Mouse (Mus musculus): ENCODE measurements at regions not wholly inside any gene's neighbourhood (a gene's known extent, or its start where the extent isn't known, plus 50 kb on each side); places are given as distances from the start of the nearest gene placed in this dataset.

DNA sequence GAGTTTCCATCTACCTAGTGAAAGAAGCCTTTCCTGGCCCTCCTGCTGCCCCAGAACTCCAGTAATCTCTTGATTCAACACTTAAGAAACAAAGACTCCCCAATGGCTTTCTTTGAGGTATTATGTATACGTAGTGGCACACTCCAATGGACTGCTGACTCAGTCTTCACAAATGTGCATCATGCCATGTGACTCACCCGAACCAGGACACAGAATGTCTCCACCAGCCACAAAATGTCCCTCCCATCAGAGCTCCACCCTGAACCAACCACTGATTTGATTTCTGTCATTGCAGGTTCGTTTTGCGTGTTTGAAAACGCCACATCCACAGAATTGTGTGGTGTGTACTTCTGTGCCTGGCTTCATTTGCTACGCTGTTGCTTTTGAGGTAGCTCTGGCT is 75.8 kb upstream of the Maf start:
- DNase-seq (ENCODE audit: low read depth, low spot score) = no peak
- H3K9me3 ChIP-seq (ENCODE audit: control insufficient read depth, insufficient read depth, low read depth, low read length) = no peaks in the 10 kb centered on the region
- TF ChIP-seq CHD2 (IDR thresholded peaks at IDR 0.05; ENCODE audit: low read depth, low read length) = no peak
- TF ChIP-seq ZNF384 (IDR thresholded peaks at IDR 0.05; ENCODE audit: low read depth, low read length) = no peak
- no peak for TF ChIP-seq HCFC1 (IDR thresholded peaks at IDR 0.05; ENCODE audit: borderline replicate concordance, insufficient read depth, low read length)
- TF ChIP-seq MAFK (IDR thresholded peaks at IDR 0.05; ENCODE audit: insufficient read depth, low read depth, low read length) = no peak
- TF ChIP-seq ZC3H11A (IDR thresholded peaks at IDR 0.05; ENCODE audit: borderline replicate concordance, low read depth, low read length) = no peak
- no peaks in the 10 kb centered on the region for H3K36me3 ChIP-seq (ENCODE audit: control insufficient read depth, insufficient read depth, low read length, poor library complexity, severe bottlenecking)
- H3K4me1 ChIP-seq (ENCODE audit: control insufficient read depth in 2 of 2, insufficient read depth in 2 of 2, low read length in 2 of 2, poor library complexity in 1 of 2) = no peaks in the 10 kb centered on the region
- no peak overlapping the region for H3K4me3 ChIP-seq (ENCODE audit: insufficient read depth in 1 of 2, low read depth in 1 of 2, low read length in 2 of 2, poor library complexity in 1 of 2, severe bottlenecking in 1 of 2)
- no peak overlapping the region for H3K9ac ChIP-seq (ENCODE audit: insufficient read depth, low read depth, low read length, poor library complexity, severe bottlenecking)
- no peak overlapping the region for H3K27ac ChIP-seq (ENCODE audit: insufficient read depth, low read depth, low read length, poor library complexity, severe bottlenecking)
- in situ Hi-C loops (cut with MboI; ENCODE audit: low sequenced_read_pairs in 2 of 2, unreplicated experiment in 2 of 2) = no loop called here

DNA sequence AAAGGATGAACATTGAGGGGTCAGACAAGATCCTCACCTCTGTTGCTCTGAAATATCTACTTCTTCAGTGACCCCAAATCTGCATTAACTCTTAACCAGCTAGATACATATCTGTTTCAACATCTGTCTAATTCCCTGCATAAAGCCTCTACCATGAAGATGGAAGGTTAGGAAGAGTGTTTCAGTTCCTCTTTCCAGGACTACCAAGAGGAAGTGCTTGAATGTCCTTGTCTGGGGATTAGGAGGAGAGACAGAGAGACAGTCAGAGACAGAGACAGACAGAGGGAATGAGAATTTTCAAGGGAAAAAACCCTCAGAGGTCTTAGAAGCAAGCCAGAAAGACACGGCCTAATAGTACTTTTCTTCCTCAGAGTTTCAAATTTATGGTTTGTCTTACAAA is 70.8 kb upstream of the Maf start:
- Histone ChIP-seq H3K4me3 (ENCODE audit: insufficient read depth in 1 of 2, low read depth in 1 of 2, low read length in 2 of 2, poor library complexity in 1 of 2, severe bottlenecking in 1 of 2) (no peak overlapping the region), H3K9me3 (ENCODE audit: control insufficient read depth, insufficient read depth, low read depth, low read length) (no peaks in the 10 kb centered on the region), H3K4me1 (ENCODE audit: control insufficient read depth in 2 of 2, insufficient read depth in 2 of 2, low read length in 2 of 2, poor library complexity in 1 of 2) (no peaks in the 10 kb centered on the region), H3K36me3 (ENCODE audit: control insufficient read depth, insufficient read depth, low read length, poor library complexity, severe bottlenecking) (no peaks in the 10 kb centered on the region), H3K27ac (ENCODE audit: insufficient read depth, low read depth, low read length, poor library complexity, severe bottlenecking) (no peak overlapping the region), H3K9ac (ENCODE audit: insufficient read depth, low read depth, low read length, poor library complexity, severe bottlenecking) (no peak overlapping the region)
- in situ Hi-C loops (cut with MboI; ENCODE audit: low sequenced_read_pairs in 2 of 2, unreplicated experiment in 2 of 2) = no loop called here
- TF ChIP-seq MAFK (IDR thresholded peaks at IDR 0.05; ENCODE audit: insufficient read depth, low read depth, low read length) = no peak
- TF ChIP-seq HCFC1 (IDR thresholded peaks at IDR 0.05; ENCODE audit: borderline replicate concordance, insufficient read depth, low read length) = no peak
- TF ChIP-seq ZC3H11A (IDR thresholded peaks at IDR 0.05; ENCODE audit: borderline replicate concordance, low read depth, low read length) = no peak
- no peak for TF ChIP-seq CHD2 (IDR thresholded peaks at IDR 0.05; ENCODE audit: low read depth, low read length)
- no peak for TF ChIP-seq ZNF384 (IDR thresholded peaks at IDR 0.05; ENCODE audit: low read depth, low read length)
- DNase-seq (ENCODE audit: low read depth, low spot score) = no peak

DNA sequence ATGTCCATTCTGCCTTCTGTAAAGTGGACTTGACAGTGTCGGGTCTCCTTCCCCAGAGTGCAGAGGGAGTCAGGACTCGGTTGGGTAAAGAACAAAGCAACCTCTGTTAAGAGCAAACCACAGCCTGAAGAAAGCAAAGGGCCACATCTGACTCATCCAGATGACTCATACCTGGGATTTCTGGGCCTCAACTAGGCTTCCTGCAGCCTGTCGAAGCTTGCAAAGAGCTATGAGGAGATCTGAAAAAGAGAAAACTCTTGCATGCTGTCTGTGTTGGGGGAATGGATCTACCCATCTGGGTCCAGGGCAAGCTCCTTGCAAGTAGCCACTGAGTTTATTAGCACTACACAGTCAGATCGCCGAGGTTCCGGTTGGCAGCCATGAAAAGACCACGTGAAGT is 63.5 kb upstream of the Maf start:
- no peak for TF ChIP-seq HCFC1 (IDR thresholded peaks at IDR 0.05; ENCODE audit: borderline replicate concordance, insufficient read depth, low read length)
- no peak for TF ChIP-seq ZC3H11A (IDR thresholded peaks at IDR 0.05; ENCODE audit: borderline replicate concordance, low read depth, low read length)
- TF ChIP-seq CHD2 (IDR thresholded peaks at IDR 0.05; ENCODE audit: low read depth, low read length) = no peak
- TF ChIP-seq MAFK (IDR thresholded peaks at IDR 0.05; ENCODE audit: insufficient read depth, low read depth, low read length) = no peak
- no peak for TF ChIP-seq ZNF384 (IDR thresholded peaks at IDR 0.05; ENCODE audit: low read depth, low read length)
- H3K27ac ChIP-seq (ENCODE audit: insufficient read depth, low read depth, low read length, poor library complexity, severe bottlenecking) = no peak overlapping the region
- H3K4me1 ChIP-seq (ENCODE audit: control insufficient read depth in 2 of 2, insufficient read depth in 2 of 2, low read length in 2 of 2, poor library complexity in 1 of 2) = no peaks in the 10 kb centered on the region
- no peaks in the 10 kb centered on the region for H3K36me3 ChIP-seq (ENCODE audit: control insufficient read depth, insufficient read depth, low read length, poor library complexity, severe bottlenecking)
- H3K4me3 ChIP-seq (ENCODE audit: insufficient read depth in 1 of 2, low read depth in 1 of 2, low read length in 2 of 2, poor library complexity in 1 of 2, severe bottlenecking in 1 of 2) = no peak overlapping the region
- no peaks in the 10 kb centered on the region for H3K9me3 ChIP-seq (ENCODE audit: control insufficient read depth, insufficient read depth, low read depth, low read length)
- H3K9ac ChIP-seq (ENCODE audit: insufficient read depth, low read depth, low read length, poor library complexity, severe bottlenecking) = no peak overlapping the region
- no peak for DNase-seq (ENCODE audit: low read depth, low spot score)
- in situ Hi-C loops (cut with MboI; ENCODE audit: low sequenced_read_pairs in 2 of 2, unreplicated experiment in 2 of 2) = no loop called here

DNA sequence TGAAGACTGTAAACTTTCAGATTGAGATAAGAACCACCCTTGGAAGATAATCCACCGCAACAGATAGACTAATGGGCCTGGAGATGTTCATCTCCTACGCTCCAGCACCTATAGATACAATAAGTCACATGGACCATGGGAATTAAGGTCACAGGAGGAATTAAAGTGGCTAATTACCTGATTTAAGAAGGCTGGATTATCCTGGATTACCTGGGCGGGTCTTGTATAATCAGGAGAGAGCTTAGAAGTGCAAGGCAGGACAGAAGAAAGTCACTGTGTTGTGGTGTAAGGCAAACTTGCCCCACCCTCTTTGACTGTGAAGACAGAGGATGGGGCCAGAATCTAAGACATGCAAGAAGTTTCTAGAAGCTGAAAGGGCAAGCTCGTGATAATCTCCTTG is 61.0 kb upstream of the Maf start:
- Histone ChIP-seq H3K9ac (ENCODE audit: insufficient read depth, low read depth, low read length, poor library complexity, severe bottlenecking) (no peak overlapping the region), H3K36me3 (ENCODE audit: control insufficient read depth, insufficient read depth, low read length, poor library complexity, severe bottlenecking) (no peaks in the 10 kb centered on the region), H3K4me3 (ENCODE audit: insufficient read depth in 1 of 2, low read depth in 1 of 2, low read length in 2 of 2, poor library complexity in 1 of 2, severe bottlenecking in 1 of 2) (no peak overlapping the region), H3K27ac (ENCODE audit: insufficient read depth, low read depth, low read length, poor library complexity, severe bottlenecking) (no peak overlapping the region), H3K9me3 (ENCODE audit: control insufficient read depth, insufficient read depth, low read depth, low read length) (no peaks in the 10 kb centered on the region), H3K4me1 (ENCODE audit: control insufficient read depth in 2 of 2, insufficient read depth in 2 of 2, low read length in 2 of 2, poor library complexity in 1 of 2) (no peaks in the 10 kb centered on the region)
- in situ Hi-C loops (cut with MboI; ENCODE audit: low sequenced_read_pairs in 2 of 2, unreplicated experiment in 2 of 2) = no loop called here
- DNase-seq (ENCODE audit: low read depth, low spot score) = no peak
- no peak for TF ChIP-seq CHD2 (IDR thresholded peaks at IDR 0.05; ENCODE audit: low read depth, low read length)
- TF ChIP-seq HCFC1 (IDR thresholded peaks at IDR 0.05; ENCODE audit: borderline replicate concordance, insufficient read depth, low read length) = no peak
- no peak for TF ChIP-seq MAFK (IDR thresholded peaks at IDR 0.05; ENCODE audit: insufficient read depth, low read depth, low read length)

DNA sequence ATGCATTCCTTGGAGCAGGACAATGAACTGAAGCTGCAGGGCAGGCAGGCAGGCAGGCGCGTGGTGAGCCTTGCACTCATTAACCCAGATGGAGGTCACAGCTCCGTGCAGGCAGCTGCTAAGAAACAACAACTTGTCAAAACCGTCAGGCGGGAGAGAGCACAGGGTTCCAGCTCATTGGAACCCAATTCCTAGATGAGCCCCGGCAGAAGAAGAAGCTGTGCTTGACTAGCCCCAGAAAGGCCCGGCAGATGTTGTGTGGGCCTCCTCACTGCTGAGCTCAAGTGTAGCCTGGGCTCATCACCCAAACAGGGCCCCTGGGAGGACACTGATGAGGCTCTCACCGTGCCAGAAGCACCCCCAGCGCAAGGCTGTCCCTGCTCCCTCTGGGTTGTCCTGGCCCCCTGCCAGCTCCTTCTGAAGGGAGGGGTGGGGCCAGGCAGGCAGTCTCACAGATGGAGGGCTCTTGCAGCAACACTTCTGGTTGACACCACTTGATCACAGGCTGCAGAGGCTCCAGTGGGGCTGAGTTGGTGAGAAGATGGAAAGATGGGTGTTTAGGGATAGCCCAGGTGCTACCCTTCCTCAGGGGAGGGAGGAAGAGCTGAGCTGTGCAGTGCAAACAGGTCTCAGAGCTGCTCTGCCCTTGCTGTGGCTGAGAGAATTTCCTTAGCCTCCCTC is 58.8 kb upstream of the Maf start:
- Histone ChIP-seq H3K4me1 (ENCODE audit: control insufficient read depth in 2 of 2, insufficient read depth in 2 of 2, low read length in 2 of 2, poor library complexity in 1 of 2) (no peaks in the 10 kb centered on the region), H3K36me3 (ENCODE audit: control insufficient read depth, insufficient read depth, low read length, poor library complexity, severe bottlenecking) (no peaks in the 10 kb centered on the region), H3K9me3 (ENCODE audit: control insufficient read depth, insufficient read depth, low read depth, low read length) (no peaks in the 10 kb centered on the region), H3K27ac (ENCODE audit: insufficient read depth, low read depth, low read length, poor library complexity, severe bottlenecking) (no peak overlapping the region), H3K9ac (ENCODE audit: insufficient read depth, low read depth, low read length, poor library complexity, severe bottlenecking) (no peak overlapping the region), H3K4me3 (ENCODE audit: insufficient read depth in 1 of 2, low read depth in 1 of 2, low read length in 2 of 2, poor library complexity in 1 of 2, severe bottlenecking in 1 of 2) (no peak overlapping the region)
- DNase-seq (ENCODE audit: low read depth, low spot score) = no peak
- TF ChIP-seq ZNF384 (IDR thresholded peaks at IDR 0.05; ENCODE audit: low read depth, low read length) (no peak), MAFK (IDR thresholded peaks at IDR 0.05; ENCODE audit: insufficient read depth, low read depth, low read length) (no peak), CHD2 (IDR thresholded peaks at IDR 0.05; ENCODE audit: low read depth, low read length) (no peak), HCFC1 (IDR thresholded peaks at IDR 0.05; ENCODE audit: borderline replicate concordance, insufficient read depth, low read length) (no peak), ZC3H11A (IDR thresholded peaks at IDR 0.05; ENCODE audit: borderline replicate concordance, low read depth, low read length) (no peak)
- in situ Hi-C loops (cut with MboI; ENCODE audit: low sequenced_read_pairs in 2 of 2, unreplicated experiment in 2 of 2) = no loop called here

Data from ES-E14 (cell line).